ENCODE assay signal across 14 mouse cellular contexts in genomic region chr6:148615442-148615841, GRCm38 (mm10).
A peak's percentile ranks its signal among the peaks of the same experiment; 100 is the strongest.
DNase-seq lines count a peak whose midpoint lies in the region; ATAC-seq and TF ChIP-seq lines count a peak whose summit lies in the region.
"Had no signal": no experiment of that assay in that cellular context is flagged by ENCODE, and none has a peak within 500 bp of the region (broad histone marks: within the 10 kb centered on the region; RNA-seq: fewer than 3 reads in every experiment).

No protein-coding gene starts in this region.

- TF ChIP-seq CTCF in MEL (IDR thresholded peaks at IDR 0.05 in 2 of 3, conservative IDR thresholded peaks at IDR 0.05 in 1 of 3; ENCODE audit: control insufficient read depth in 1 of 3, insufficient read depth in 1 of 3, low read depth in 2 of 3, low read length in 3 of 3, poor library complexity in 1 of 3, severe bottlenecking in 1 of 3) = no peak

- no peaks in the 10 kb centered on the region for H3K27me3 ChIP-seq in MEL (ENCODE audit: control insufficient read depth in 1 of 2, insufficient read depth in 2 of 2, low read length in 2 of 2)
- no peaks in the 10 kb centered on the region for H3K27me3 ChIP-seq in forebrain, embryonic 16.5 days (replicated peaks; ENCODE audit: control insufficient read depth, insufficient read depth, low read length)
- H3K27me3 ChIP-seq in liver, embryonic 12.5 days (replicated peaks) = no peaks in the 10 kb centered on the region
- no peaks in the 10 kb centered on the region for H3K27me3 ChIP-seq in midbrain, embryonic 13.5 days

- no peak for TF ChIP-seq POLR2A in MEL (IDR thresholded peaks at IDR 0.05; ENCODE audit: control insufficient read depth in 1 of 2, insufficient read depth in 1 of 2, low read depth in 1 of 2, low read length in 2 of 2, poor library complexity in 1 of 2)

- H3K79me2 ChIP-seq in MEL (ENCODE audit: control insufficient read depth, insufficient read depth, low read length, poor library complexity) = no peaks in the 10 kb centered on the region

- TF ChIP-seq RAD21 in MEL (IDR thresholded peaks at IDR 0.05; ENCODE audit: low read depth, low read length) = no peak

- peak; percentile 77 for ATAC-seq in forebrain, embryonic 16.5 days
- ATAC-seq in liver, embryonic 12.5 days = no peak
- no peak for ATAC-seq in midbrain, embryonic 13.5 days
- ATAC-seq in megakaryocyte progenitor cell, adult 5-6 weeks (replicated peaks; ENCODE audit: poor library complexity) = no peak

- no peaks in the 10 kb centered on the region for H3K9me3 ChIP-seq in MEL (replicated peaks; ENCODE audit: insufficient read depth, low read length)
- no peaks in the 10 kb centered on the region for H3K9me3 ChIP-seq in forebrain, embryonic 16.5 days (ENCODE audit: control insufficient read depth, low read length)
- H3K9me3 ChIP-seq in liver, embryonic 12.5 days (replicated peaks) = no peaks in the 10 kb centered on the region
- no peaks in the 10 kb centered on the region for H3K9me3 ChIP-seq in midbrain, embryonic 13.5 days

- WGBS in forebrain, embryonic 16.5 days = 21% methylated on average over 3 of the region's 3 CpGs
- 2% methylated on average over 3 of the region's 3 CpGs for WGBS in liver, embryonic 12.5 days (ENCODE audit: insufficient replicate concordance)
- WGBS in midbrain, embryonic 13.5 days = 30% methylated on average over 3 of the region's 3 CpGs

- H3K9ac ChIP-seq in MEL (ENCODE audit: control insufficient read depth, low read depth, low read length, poor library complexity, severe bottlenecking) = no peak overlapping the region
- no peak overlapping the region for H3K9ac ChIP-seq in forebrain, embryonic 16.5 days (replicated peaks; ENCODE audit: low read depth, low read length)
- peak overlapping the region; percentile 37 for H3K9ac ChIP-seq in liver, embryonic 12.5 days
- H3K9ac ChIP-seq in midbrain, embryonic 13.5 days (replicated peaks) = no peak overlapping the region

- H3K4me3 ChIP-seq in MEL (ENCODE audit: control insufficient read depth in 1 of 2, insufficient read depth in 1 of 2, low read depth in 2 of 2, low read length in 2 of 2) = no peak overlapping the region
- no peak overlapping the region for H3K4me3 ChIP-seq in forebrain, embryonic 16.5 days (replicated peaks; ENCODE audit: low read length)
- H3K4me3 ChIP-seq in liver, embryonic 12.5 days = no peak overlapping the region
- H3K4me3 ChIP-seq in midbrain, embryonic 13.5 days (replicated peaks) = no peak overlapping the region
- H3K4me3 ChIP-seq: heart, adult 2 months had no signal

- intact Hi-C loops in gastrocnemius, postnatal 14 days (cut with DNase I; ENCODE audit: low total_unique reads) = no loop called here

- no peak overlapping the region for H3K4me2 ChIP-seq in forebrain, embryonic 16.5 days (ENCODE audit: low read length)
- H3K4me2 ChIP-seq in liver, embryonic 12.5 days = peak overlapping the region; percentile 59
- H3K4me2 ChIP-seq in midbrain, embryonic 13.5 days (replicated peaks) = no peak overlapping the region

- peak; percentile 6 for DNase-seq in gastrocnemius, postnatal 14 days
- DNase-seq in gastrocnemius, postnatal 4 days (ENCODE audit: low spot score in 2 of 2) = no peak
- no peak for DNase-seq in MEL (ENCODE audit: low read depth, low spot score)
- no peak for DNase-seq in cerebellum, postnatal 25 days
- DNase-seq: adrenal gland, adult 8-10 months; embryo, embryonic 11 days; kidney, postnatal 36 days; thymus, postnatal 4 days had no signal

- no peak overlapping the region for H3K27ac ChIP-seq in MEL (ENCODE audit: control insufficient read depth, low read depth, low read length)
- no peak overlapping the region; the same call in 1 of the 2 replicates for H3K27ac ChIP-seq in forebrain, embryonic 16.5 days (ENCODE audit: low read length)
- H3K27ac ChIP-seq in liver, embryonic 12.5 days = peak overlapping the region; percentile 65
- H3K27ac ChIP-seq in midbrain, embryonic 13.5 days = no peak overlapping the region
- H3K27ac ChIP-seq: heart, adult 2 months; macrophage had no signal

- no peaks in the 10 kb centered on the region for H3K36me3 ChIP-seq in MEL (ENCODE audit: control insufficient read depth in 1 of 2, insufficient read depth in 2 of 2, low read length in 2 of 2)
- H3K36me3 ChIP-seq in forebrain, embryonic 16.5 days (ENCODE audit: control insufficient read depth, insufficient read depth) = no peaks in the 10 kb centered on the region
- no peaks in the 10 kb centered on the region for H3K36me3 ChIP-seq in liver, embryonic 12.5 days
- no peaks in the 10 kb centered on the region for H3K36me3 ChIP-seq in midbrain, embryonic 13.5 days

- no peaks in the 10 kb centered on the region for H3K4me1 ChIP-seq in MEL (ENCODE audit: control insufficient read depth in 1 of 2, insufficient read depth in 2 of 2, low read length in 2 of 2)
- H3K4me1 ChIP-seq in forebrain, embryonic 16.5 days (replicated peaks; ENCODE audit: control insufficient read depth, insufficient read depth, low read length) = no peaks in the 10 kb centered on the region; the same call in 1 of the 2 replicates
- H3K4me1 ChIP-seq in liver, embryonic 12.5 days = peaks cover 47% of the 10 kb centered on the region
- H3K4me1 ChIP-seq in midbrain, embryonic 13.5 days (replicated peaks) = peaks cover 7% of the 10 kb centered on the region; the same call in 1 of the 2 replicates

- TF ChIP-seq EP300 in MEL (IDR thresholded peaks at IDR 0.05; ENCODE audit: low read depth in 1 of 2, low read length in 2 of 2) = no peak

TF ChIP-seq in MEL, 35 proteins besides CTCF, POLR2A, EP300 and RAD21:
- no peak for TF ChIP-seq GABPA (IDR thresholded peaks at IDR 0.05; ENCODE audit: low read depth, low read length)
- peak; percentile 36; the same call in 1 of the 2 replicates for TF ChIP-seq ZNF384 (IDR thresholded peaks at IDR 0.05; ENCODE audit: low read depth, low read length)
